Mouse (Mus musculus): ENCODE results near the gene Galnt17. TPM values are rescaled to one million over a fixed set of nuclear protein-coding genes. Genes with fewer than 3 reads are reported as not detected.

Gene Galnt17
- polyA plus RNA-seq, 1 experiment: 0.08 TPM

- Histone ChIP-seq H3K36me3 (ENCODE audit: control insufficient read depth, insufficient read depth) (no peaks in the 10 kb centered on the region), H3K4me3 (no peak overlapping the region), H3K4me2 (ENCODE audit: low read depth) (no peak overlapping the region), H3K79me2 (ENCODE audit: control insufficient read depth, insufficient read depth) (no peaks in the 10 kb centered on the region), H3ac (ENCODE audit: control insufficient read depth, insufficient read length) (no peak overlapping the region), H3K27me3 (ENCODE audit: control insufficient read depth, insufficient read depth, insufficient read length) (no peaks in the 10 kb centered on the region)
- TF ChIP-seq MYOD1 (IDR thresholded peaks at IDR 0.05; ENCODE audit: control insufficient read depth in 1 of 3, insufficient read length in 2 of 3, low read depth in 2 of 3) (no peak), REST (IDR thresholded peaks at IDR 0.05; ENCODE audit: insufficient read depth, insufficient read length) (no peak), TCF12 (IDR thresholded peaks at IDR 0.05; ENCODE audit: insufficient read depth, poor library complexity, severe bottlenecking) (no peak), SRF (IDR thresholded peaks at IDR 0.05; ENCODE audit: control insufficient read depth, insufficient read length, low read depth) (no peak), E2F4 (IDR thresholded peaks at IDR 0.05; ENCODE audit: insufficient read depth) (no peak), USF1 (IDR thresholded peaks at IDR 0.05; ENCODE audit: low read depth) (no peak), CEBPB (IDR thresholded peaks at IDR 0.05; ENCODE audit: insufficient read depth, poor library complexity, severe bottlenecking) (no peak), TCF3 (IDR thresholded peaks at IDR 0.05; ENCODE audit: insufficient read length, low read depth) (no peak)
Measured at GRCm38 (mm10) chr5:131280349-131280748, 27.9 kb downstream of the Galnt17 start.

- Histone ChIP-seq H3K4me3 (no peak overlapping the region), H3K79me2 (ENCODE audit: control insufficient read depth, insufficient read depth) (no peaks in the 10 kb centered on the region), H3K27me3 (ENCODE audit: control insufficient read depth, insufficient read depth, insufficient read length) (no peaks in the 10 kb centered on the region), H3K4me2 (ENCODE audit: low read depth) (no peak overlapping the region), H3K36me3 (ENCODE audit: control insufficient read depth, insufficient read depth) (no peaks in the 10 kb centered on the region), H3ac (ENCODE audit: control insufficient read depth, insufficient read length) (no peak overlapping the region)
- no peak for TF ChIP-seq MYOD1 (IDR thresholded peaks at IDR 0.05; ENCODE audit: control insufficient read depth in 1 of 3, insufficient read length in 2 of 3, low read depth in 2 of 3)
- TF ChIP-seq MAX (IDR thresholded peaks at IDR 0.05; ENCODE audit: low read depth): no peak
- TF ChIP-seq CEBPB (IDR thresholded peaks at IDR 0.05; ENCODE audit: insufficient read depth, poor library complexity, severe bottlenecking): no peak
- TF ChIP-seq TCF3 (IDR thresholded peaks at IDR 0.05; ENCODE audit: insufficient read length, low read depth): no peak
- no peak for TF ChIP-seq TCF12 (IDR thresholded peaks at IDR 0.05; ENCODE audit: insufficient read depth, poor library complexity, severe bottlenecking)
- TF ChIP-seq POLR2A (IDR thresholded peaks at IDR 0.05; ENCODE audit: insufficient read length, low read depth): no peak
- TF ChIP-seq MYOG (IDR thresholded peaks at IDR 0.05; ENCODE audit: control insufficient read depth in 1 of 3, insufficient read depth in 1 of 3, insufficient read length in 2 of 3, low read depth in 2 of 3): no peak
- TF ChIP-seq REST (IDR thresholded peaks at IDR 0.05; ENCODE audit: insufficient read depth, insufficient read length): no peak
- no peak for TF ChIP-seq POLR2AphosphoS2 (IDR thresholded peaks at IDR 0.05; ENCODE audit: insufficient read length, low read depth)
- no peak for TF ChIP-seq SRF (IDR thresholded peaks at IDR 0.05; ENCODE audit: control insufficient read depth, insufficient read length, low read depth)
- TF ChIP-seq E2F4 (IDR thresholded peaks at IDR 0.05; ENCODE audit: insufficient read depth): no peak
- TF ChIP-seq USF1 (IDR thresholded peaks at IDR 0.05; ENCODE audit: low read depth): no peak
Measured at GRCm38 (mm10) chr5:131279286-131279685, 29.0 kb downstream of the Galnt17 start.

DNA sequence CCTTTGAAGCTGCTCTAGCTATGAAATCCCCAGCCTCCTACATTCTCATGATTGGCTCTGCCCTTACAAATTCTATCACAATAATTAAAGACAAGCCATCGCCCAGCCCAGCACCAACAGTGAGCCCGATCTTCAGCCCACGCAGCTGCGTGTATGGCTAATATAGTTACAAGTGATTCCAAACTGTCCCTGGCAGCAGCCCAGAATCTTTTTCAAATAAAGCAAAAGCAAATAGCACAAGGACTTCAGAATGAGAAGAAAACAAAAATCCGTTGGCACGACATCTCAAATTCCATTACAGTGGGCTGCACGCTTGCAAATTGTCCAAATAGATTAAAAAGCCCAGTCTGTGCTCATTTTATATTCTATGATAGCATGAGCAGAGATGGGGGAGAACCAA is 31.1 kb downstream of the Galnt17 start:
- no peaks in the 10 kb centered on the region for H3K27me3 ChIP-seq (ENCODE audit: control insufficient read depth, insufficient read depth, insufficient read length)
- no peak overlapping the region for H3K4me3 ChIP-seq
- TF ChIP-seq TCF3 (IDR thresholded peaks at IDR 0.05; ENCODE audit: insufficient read length, low read depth) (no peak), MYOG (IDR thresholded peaks at IDR 0.05; ENCODE audit: control insufficient read depth in 1 of 3, insufficient read depth in 1 of 3, insufficient read length in 2 of 3, low read depth in 2 of 3) (no peak), POLR2A (IDR thresholded peaks at IDR 0.05; ENCODE audit: insufficient read length, low read depth) (no peak), MYOD1 (IDR thresholded peaks at IDR 0.05; ENCODE audit: control insufficient read depth in 1 of 3, insufficient read length in 2 of 3, low read depth in 2 of 3) (no peak), POLR2AphosphoS2 (IDR thresholded peaks at IDR 0.05; ENCODE audit: insufficient read length, low read depth) (no peak), SRF (IDR thresholded peaks at IDR 0.05; ENCODE audit: control insufficient read depth, insufficient read length, low read depth) (no peak), E2F4 (IDR thresholded peaks at IDR 0.05; ENCODE audit: insufficient read depth) (no peak), REST (IDR thresholded peaks at IDR 0.05; ENCODE audit: insufficient read depth, insufficient read length) (no peak), CEBPB (IDR thresholded peaks at IDR 0.05; ENCODE audit: insufficient read depth, poor library complexity, severe bottlenecking) (no peak), TCF12 (IDR thresholded peaks at IDR 0.05; ENCODE audit: insufficient read depth, poor library complexity, severe bottlenecking) (no peak), USF1 (IDR thresholded peaks at IDR 0.05; ENCODE audit: low read depth) (no peak), MAX (IDR thresholded peaks at IDR 0.05; ENCODE audit: low read depth) (no peak)
- no peaks in the 10 kb centered on the region for H3K36me3 ChIP-seq (ENCODE audit: control insufficient read depth, insufficient read depth)
- no peaks in the 10 kb centered on the region for H3K79me2 ChIP-seq (ENCODE audit: control insufficient read depth, insufficient read depth)
- H3ac ChIP-seq (ENCODE audit: control insufficient read depth, insufficient read length): no peak overlapping the region
- no peak overlapping the region for H3K4me2 ChIP-seq (ENCODE audit: low read depth)

DNA sequence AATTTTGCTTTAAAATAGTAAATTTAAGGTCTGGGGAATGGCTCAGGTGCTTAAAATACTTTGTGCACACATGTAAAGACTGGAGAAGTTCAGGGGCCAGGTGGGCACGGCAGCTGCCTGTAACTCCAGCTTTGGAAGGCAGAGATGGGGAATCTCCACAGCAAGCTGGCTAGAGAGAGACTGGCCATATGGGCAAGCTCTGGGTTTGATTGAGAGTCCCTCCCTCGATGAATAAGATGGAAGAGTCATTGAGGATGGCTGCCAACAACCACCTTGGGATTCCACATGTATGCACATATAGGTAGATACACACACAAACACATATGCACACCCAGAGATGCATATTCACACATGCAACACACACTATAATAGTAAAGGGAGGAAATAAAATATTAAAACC is 42.0 kb downstream of the Galnt17 start:
- no peaks in the 10 kb centered on the region for H3K79me2 ChIP-seq (ENCODE audit: control insufficient read depth, insufficient read depth)
- H3K36me3 ChIP-seq (ENCODE audit: control insufficient read depth, insufficient read depth): no peaks in the 10 kb centered on the region
- no peak overlapping the region for H3K4me3 ChIP-seq
- H3ac ChIP-seq (ENCODE audit: control insufficient read depth, insufficient read length): no peak overlapping the region
- no peak overlapping the region for H3K4me2 ChIP-seq (ENCODE audit: low read depth)
- no peaks in the 10 kb centered on the region for H3K27me3 ChIP-seq (ENCODE audit: control insufficient read depth, insufficient read depth, insufficient read length)
- TF ChIP-seq POLR2AphosphoS2 (IDR thresholded peaks at IDR 0.05; ENCODE audit: insufficient read length, low read depth) (no peak), E2F4 (IDR thresholded peaks at IDR 0.05; ENCODE audit: insufficient read depth) (no peak), TCF3 (IDR thresholded peaks at IDR 0.05; ENCODE audit: insufficient read length, low read depth) (no peak), MYOD1 (IDR thresholded peaks at IDR 0.05; ENCODE audit: control insufficient read depth in 1 of 3, insufficient read length in 2 of 3, low read depth in 2 of 3) (no peak), USF1 (IDR thresholded peaks at IDR 0.05; ENCODE audit: low read depth) (no peak)

DNA sequence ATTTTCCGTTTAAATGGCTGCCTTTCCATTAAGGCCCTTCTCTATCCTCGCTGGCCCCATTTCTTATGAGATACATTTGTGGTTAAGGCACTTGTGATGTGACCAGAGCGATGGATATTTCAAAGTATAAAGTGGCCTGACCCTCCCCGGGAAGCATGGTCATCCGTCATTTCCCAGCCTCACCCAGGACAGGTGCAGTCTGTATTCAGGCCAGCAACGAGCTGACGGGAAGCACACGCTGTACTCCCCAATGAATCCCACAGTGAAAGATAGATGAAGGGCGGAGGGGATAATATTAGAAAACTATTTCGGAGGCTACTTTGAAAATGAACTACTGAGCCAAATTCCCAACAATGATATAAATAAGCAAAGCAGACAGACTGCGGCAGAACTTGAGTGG is 44.2 kb downstream of the Galnt17 start:
- H3K27me3 ChIP-seq (ENCODE audit: control insufficient read depth, insufficient read depth, insufficient read length): no peaks in the 10 kb centered on the region
- no peak overlapping the region for H3ac ChIP-seq (ENCODE audit: control insufficient read depth, insufficient read length)
- no peak overlapping the region for H3K4me2 ChIP-seq (ENCODE audit: low read depth)
- no peaks in the 10 kb centered on the region for H3K79me2 ChIP-seq (ENCODE audit: control insufficient read depth, insufficient read depth)
- H3K4me3 ChIP-seq: no peak overlapping the region
- TF ChIP-seq MYOD1 (IDR thresholded peaks at IDR 0.05; ENCODE audit: control insufficient read depth in 1 of 3, insufficient read length in 2 of 3, low read depth in 2 of 3): peak in 2 of 3 experiments; percentile 57 to 78
- TF ChIP-seq MYOG (IDR thresholded peaks at IDR 0.05; ENCODE audit: control insufficient read depth in 1 of 3, insufficient read depth in 1 of 3, insufficient read length in 2 of 3, low read depth in 2 of 3): peak in 1 of 3 experiments; percentile 78
- peak; percentile 42 for TF ChIP-seq TCF3 (IDR thresholded peaks at IDR 0.05; ENCODE audit: insufficient read length, low read depth)
- TF ChIP-seq POLR2AphosphoS2 (IDR thresholded peaks at IDR 0.05; ENCODE audit: insufficient read length, low read depth): no peak
- no peaks in the 10 kb centered on the region for H3K36me3 ChIP-seq (ENCODE audit: control insufficient read depth, insufficient read depth)

Data from myocyte (in vitro differentiated cells).